Mouse (Mus musculus): ENCODE data around the gene Lcn5. TPM values are rescaled to one million over a fixed set of nuclear protein-coding genes. Genes with fewer than 3 reads are reported as not detected.

The Lcn5 gene
- polyA plus RNA-seq (2012; rRNA removed; ENCODE audit: low replicate concordance), result not detected in 2 replicates

DNA sequence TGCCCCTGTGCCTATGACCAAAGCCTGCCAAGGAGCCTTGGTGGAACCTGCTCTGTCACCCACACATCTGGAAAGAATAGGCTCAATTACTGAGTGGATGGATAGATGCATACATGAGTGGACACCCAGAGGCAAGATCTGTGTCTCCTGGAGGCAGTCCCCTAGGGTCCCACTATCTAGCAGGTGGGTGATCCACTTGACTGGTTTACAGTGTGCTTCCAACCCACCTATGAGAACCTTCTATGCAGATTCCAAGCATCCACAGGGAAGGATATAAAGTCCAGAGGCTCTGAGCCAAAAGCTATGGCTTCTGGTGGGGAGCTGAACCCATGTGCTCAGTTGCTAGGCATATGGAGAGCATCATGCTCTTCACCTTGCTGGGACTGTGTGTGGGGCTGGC is at the start of gene Lcn5:
Gene Lcn5, plus strand, starts transcription at position 301 of the 400 bp plus-strand sequence.

DNA sequence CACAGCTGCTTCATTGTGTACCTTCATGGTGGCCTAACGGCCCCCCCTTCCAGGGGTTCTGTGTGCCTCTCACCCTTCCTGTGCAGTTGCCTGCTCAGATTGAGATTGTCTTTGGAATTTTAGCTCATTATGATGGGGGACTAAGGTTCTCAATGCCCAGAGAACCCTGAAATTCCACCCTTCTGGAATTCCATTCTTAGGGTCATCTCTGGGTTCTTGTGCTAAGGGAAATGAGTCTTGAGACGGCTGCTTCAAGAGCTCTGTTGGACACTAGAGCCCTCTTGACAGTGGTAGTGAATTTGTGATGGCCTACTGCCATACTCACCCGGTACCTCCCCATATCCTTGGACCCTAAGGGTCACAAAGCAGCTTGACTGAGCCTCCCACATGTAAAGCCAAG is 40.2 kb upstream of the Lcn5 start, which contains the start of gene Ccdc183:
Gene Ccdc183, minus strand, starts transcription at position 101 of the 400 bp plus-strand sequence.

GRCm38 (mm10) chr2:25621229-25622200 is 36.2 kb upstream of the Lcn5 start, which contains the start of gene Tmem141:
TSS of gene Tmem141 (minus strand) at chr2:25622005.

DNA sequence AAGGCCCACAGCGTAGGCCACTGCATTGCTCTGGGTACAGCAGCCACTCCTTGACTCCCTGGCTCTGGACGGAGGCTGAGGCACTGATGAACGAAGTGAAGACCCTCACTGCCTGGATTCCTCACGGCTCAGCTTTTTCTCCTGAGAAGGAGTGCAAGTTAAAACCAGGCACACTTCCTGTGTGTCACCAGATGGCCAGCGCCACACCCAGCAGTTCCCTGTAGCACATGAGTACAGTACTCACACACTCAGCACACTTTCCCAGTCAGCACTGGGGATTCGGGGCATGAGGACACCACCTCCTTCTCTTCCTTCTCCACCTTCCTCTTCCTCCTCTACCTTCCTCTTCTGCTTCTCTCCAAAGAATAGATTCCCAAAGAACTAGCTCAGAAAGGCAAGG is 29.9 kb upstream of the Lcn5 start, which contains the start of gene Fcna:
Gene Fcna, minus strand, starts transcription at position 220 of the 400 bp plus-strand sequence.

DNA sequence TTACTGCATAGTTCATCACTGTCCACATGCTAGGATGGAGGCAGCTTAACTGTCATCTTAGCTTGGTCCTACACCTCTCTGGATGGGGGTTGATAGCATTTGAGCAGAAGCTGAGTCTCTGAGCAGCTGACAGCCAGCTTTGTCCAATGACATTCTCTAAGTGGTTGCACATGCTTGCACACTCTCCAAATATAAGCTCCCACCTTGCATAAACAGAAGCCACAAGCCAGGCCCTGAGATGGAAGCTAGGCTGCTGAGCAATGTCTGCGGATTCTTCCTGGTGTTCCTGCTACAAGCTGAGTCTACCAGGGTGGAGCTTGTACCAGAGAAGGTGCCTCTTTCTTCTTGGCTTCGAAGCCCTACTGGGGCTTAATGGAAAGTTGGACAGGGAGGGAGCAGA is 4.8 kb upstream of the Lcn5 start, which contains the start of gene Lcn8:
Gene Lcn8, plus strand, starts transcription at position 219 of the 400 bp plus-strand sequence.

GRCm38 (mm10) chr2:25676486-25676885 is 18.7 kb downstream of the Lcn5 start, which contains the start of gene Lcn6:
TSS of gene Lcn6 (plus strand) at chr2:25676786.

GRCm38 (mm10) chr2:25682426-25682825 is 24.7 kb downstream of the Lcn5 start, which contains the start of gene Lcn10:
TSS of gene Lcn10 (plus strand) at chr2:25682726.

DNA sequence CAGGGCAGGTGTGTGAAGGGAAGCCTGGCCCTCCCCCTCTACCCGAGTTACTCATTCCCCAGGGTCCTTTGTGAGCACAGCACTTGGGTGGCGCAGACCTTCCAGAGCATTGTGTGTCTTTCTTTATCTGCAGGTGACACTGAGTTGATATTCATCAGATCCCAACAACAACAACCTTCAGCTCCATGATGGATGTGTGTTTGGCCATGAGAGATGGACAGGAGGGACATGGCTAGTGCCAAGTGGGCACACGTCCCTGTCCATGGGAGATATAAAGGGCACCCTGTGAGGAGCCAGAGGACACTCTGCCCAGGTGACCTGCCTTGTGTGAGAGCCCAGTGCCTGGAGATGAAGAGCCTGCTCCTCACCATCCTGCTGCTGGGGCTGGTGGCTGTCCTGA is 42.0 kb downstream of the Lcn5 start, which contains the start of gene Obp2a:
Gene Obp2a, plus strand, starts transcription at position 301 of the 400 bp plus-strand sequence.

GRCm38 (mm10) chr2:25706643-25707481 is 49.1 kb downstream of the Lcn5 start, which contains the start of gene Bmyc:
TSS of gene Bmyc (plus strand) at chr2:25706739.

Other genes with a start within 250 kb of the Lcn5 start
- gene Fut7, start 234.7 kb upstream of the Lcn5 start, polyA plus RNA-seq (2012; rRNA removed; ENCODE audit: low replicate concordance), result 7.8 and 13.8 TPM in 2 replicates
- gene Abca2, start 229.2 kb upstream of the Lcn5 start, polyA plus RNA-seq (2012; rRNA removed; ENCODE audit: low replicate concordance), result 52.8 and 92.1 TPM in 2 replicates
- gene Clic3, start 201.1 kb upstream of the Lcn5 start, polyA plus RNA-seq (2012; rRNA removed; ENCODE audit: low replicate concordance), result 8.4 and 21.2 TPM in 2 replicates
- 92.7 and 147 TPM in 2 replicates for gene Paxx, start 196.9 kb upstream of the Lcn5 start, polyA plus RNA-seq (2012; rRNA removed; ENCODE audit: low replicate concordance)
- gene Ptgds, start 187.9 kb upstream of the Lcn5 start, polyA plus RNA-seq (2012; rRNA removed; ENCODE audit: low replicate concordance), result 4.8 and 6.6 TPM in 2 replicates
- not detected in 2 replicates for gene Lcn12, start 164.0 kb upstream of the Lcn5 start, polyA plus RNA-seq (2012; rRNA removed; ENCODE audit: low replicate concordance)
- 19.9 and 31.9 TPM in 2 replicates for gene Fbxw5, start 157.2 kb upstream of the Lcn5 start, polyA plus RNA-seq (2012; rRNA removed; ENCODE audit: low replicate concordance)
- gene C8g, start 156.2 kb upstream of the Lcn5 start, polyA plus RNA-seq (2012; rRNA removed; ENCODE audit: low replicate concordance), result 12.2 and 13.2 TPM in 2 replicates
- gene Traf2, start 111.0 kb upstream of the Lcn5 start, polyA plus RNA-seq (2012; rRNA removed; ENCODE audit: low replicate concordance), result 20.0 and 23.9 TPM in 2 replicates
- gene Edf1, start 100.1 kb upstream of the Lcn5 start, polyA plus RNA-seq (2012; rRNA removed; ENCODE audit: low replicate concordance), result 65.0 and 134 TPM in 2 replicates
- gene Mamdc4, start 83.1 kb upstream of the Lcn5 start, polyA plus RNA-seq (2012; rRNA removed; ENCODE audit: low replicate concordance), result 3.4 and 4.2 TPM in 2 replicates
- 42.8 and 48.1 TPM in 2 replicates for gene Phpt1, start 82.7 kb upstream of the Lcn5 start, polyA plus RNA-seq (2012; rRNA removed; ENCODE audit: low replicate concordance)
- gene Ajm1, start 76.2 kb upstream of the Lcn5 start, polyA plus RNA-seq (2012; rRNA removed; ENCODE audit: low replicate concordance), result 0.79 and 2.0 TPM in 2 replicates
- gene Rabl6, start 49.4 kb upstream of the Lcn5 start, polyA plus RNA-seq (2012; rRNA removed; ENCODE audit: low replicate concordance), result 69.2 and 71.3 TPM in 2 replicates
- not detected in 2 replicates for gene Ccdc183, start 40.3 kb upstream of the Lcn5 start, polyA plus RNA-seq (2012; rRNA removed; ENCODE audit: low replicate concordance)
- 20.4 and 44.3 TPM in 2 replicates for gene Tmem141, start 35.9 kb upstream of the Lcn5 start, polyA plus RNA-seq (2012; rRNA removed; ENCODE audit: low replicate concordance)
- gene Fcna, start 29.9 kb upstream of the Lcn5 start, polyA plus RNA-seq (2012; rRNA removed; ENCODE audit: low replicate concordance), result 17.3 and 33.5 TPM in 2 replicates
- gene Lcn8, start 4.8 kb upstream of the Lcn5 start, polyA plus RNA-seq (2012; rRNA removed; ENCODE audit: low replicate concordance), result not detected in 2 replicates
- not detected in 2 replicates for gene Lcn6, start 18.8 kb downstream of the Lcn5 start, polyA plus RNA-seq (2012; rRNA removed; ENCODE audit: low replicate concordance)
- not detected in 2 replicates for gene Lcn10, start 24.8 kb downstream of the Lcn5 start, polyA plus RNA-seq (2012; rRNA removed; ENCODE audit: low replicate concordance)
- not detected in 2 replicates for gene Obp2a, start 42.1 kb downstream of the Lcn5 start, polyA plus RNA-seq (2012; rRNA removed; ENCODE audit: low replicate concordance)
- 39.9 and 133 TPM in 2 replicates for gene Bmyc, start 48.8 kb downstream of the Lcn5 start, polyA plus RNA-seq (2012; rRNA removed; ENCODE audit: low replicate concordance)
- not detected in 2 replicates for gene Obp2b, start 79.1 kb downstream of the Lcn5 start, polyA plus RNA-seq (2012; rRNA removed; ENCODE audit: low replicate concordance)
- not detected in 2 replicates for gene Lcn3, start 107.6 kb downstream of the Lcn5 start, polyA plus RNA-seq (2012; rRNA removed; ENCODE audit: low replicate concordance)
- not detected in 2 replicates for gene Lcn11, start 119.1 kb downstream of the Lcn5 start, polyA plus RNA-seq (2012; rRNA removed; ENCODE audit: low replicate concordance)
- gene Gm13539, start 124.3 kb downstream of the Lcn5 start, polyA plus RNA-seq (2012; rRNA removed; ENCODE audit: low replicate concordance), result not detected in 2 replicates
- gene Glt6d1, start 157.9 kb downstream of the Lcn5 start, polyA plus RNA-seq (2012; rRNA removed; ENCODE audit: low replicate concordance), result not detected in 2 replicates
- not detected in 2 replicates for gene Lcn9, start 165.2 kb downstream of the Lcn5 start, polyA plus RNA-seq (2012; rRNA removed; ENCODE audit: low replicate concordance)
- not detected in 2 replicates for gene Sohlh1, start 189.3 kb downstream of the Lcn5 start, polyA plus RNA-seq (2012; rRNA removed; ENCODE audit: low replicate concordance)
- gene Kcnt1, start 205.8 kb downstream of the Lcn5 start, polyA plus RNA-seq (2012; rRNA removed; ENCODE audit: low replicate concordance), result 0.48 and 0.57 TPM in 2 replicates

Data from mammary gland, adult 2 months (tissue).